Mouse (Mus musculus) intestine, embryonic 16.5 days (tissue): ENCODE results near the gene Cpsf4l. TPM values are rescaled to one million over a fixed set of nuclear protein-coding genes. Genes with fewer than 3 reads are reported as not detected.

Experiments used
- ATAC-seq: fragments of 200-750 bp; cut with Nextera tagmentation; 2 replicates; pipeline ENCODE4 v1.8.0; 2017; ENCODE audit warnings: moderate TSS enrichment, moderate library complexity
- H3K27ac ChIP-seq: fragments of 300-500 bp; sonication (generic); 2 replicates; pipeline ENCODE4 v1.5.1; 2014; ENCODE audit warnings: mild to moderate bottlenecking, low read length
- H3K27me3 ChIP-seq: fragments of 300-500 bp; sonication (generic); replicated peaks from 2 replicates; pipeline ENCODE4 v1.6.1; 2014; ENCODE audit warnings: low read length, control low read depth, mixed read lengths; ENCODE audit not compliant: control insufficient read depth, insufficient read depth
- H3K36me3 ChIP-seq: fragments of 300-500 bp; sonication (generic); 2 replicates; pipeline ENCODE4 v1.6.1; 2014; ENCODE audit warnings: low read length, control low read depth; ENCODE audit not compliant: control insufficient read depth, insufficient read depth
- H3K4me1 ChIP-seq: fragments of 300-500 bp; sonication (generic); 2 replicates; pipeline ENCODE4 v1.6.1; 2014; ENCODE audit warnings: low read length, control low read depth, mixed read lengths; ENCODE audit not compliant: control insufficient read depth, insufficient read depth
- H3K4me2 ChIP-seq: fragments of 300-500 bp; sonication (generic); 2 replicates; pipeline ENCODE4 v1.6.1; 2014; ENCODE audit warnings: low read depth, low read length, control low read depth
- H3K4me3 ChIP-seq: fragments of 300-500 bp; sonication (generic); 2 replicates; pipeline ENCODE4 v1.5.1; 2014; ENCODE audit warnings: mild to moderate bottlenecking, low read length
- H3K9ac ChIP-seq: fragments of 300-500 bp; sonication (generic); 2 replicates; pipeline ENCODE4 v1.6.1; 2014; ENCODE audit warnings: low read depth, low read length
- H3K9me3 ChIP-seq: fragments of 300-500 bp; sonication (generic); 2 replicates; pipeline ENCODE4 v1.6.1; 2016; ENCODE audit warnings: low read length, control low read depth; ENCODE audit not compliant: control insufficient read depth
- WGBS: fragments of 180-500 bp; shearing (Covaris S2); extraction: QIAGEN DNeasy Blood & Tissue Kit; methylation state at CpG from one replicate; pipeline ENCODE4 v1.1.7; 2014; 5-methylcytosine and 5-hydroxymethylcytosine counted together
- polyA plus RNA-seq: library from polyadenylated mRNA; unstranded; fragments of >200 nt; fragmentation: Nextera tagmentation; extraction: Ambion mirVana; gene quantifications from 2 replicates; pipeline ENCODE4 v1.2.1, GENCODE M21; 2015

The Cpsf4l gene
- polyA plus RNA-seq, 1 experiment from 2014 or later = 0.12 TPM

GRCm38 (mm10) chr11:113750571-113751483 is 41.0 kb upstream of the Cpsf4l start:
- Histone ChIP-seq H3K4me3 (peak overlapping the region; percentile 93), H3K36me3 (0 out of 2 replicates have a peak, but pooled peaks cover 2% of the 10 kb centered on the region)
- under 1% methylated on average over 67 of the region's 67 CpGs for WGBS

GRCm38 (mm10) chr11:113749749-113750351 is 40.0 kb upstream of the Cpsf4l start:
- Histone ChIP-seq H3K4me3 (peak overlapping the region; percentile 93), H3K4me2 (peak overlapping the region; percentile 89), H3K9ac (peak overlapping the region; percentile 91), H3K4me1 (peaks cover 38% of the 10 kb centered on the region), H3K9me3 (no peaks in the 10 kb centered on the region), H3K36me3 (0 out of 2 replicates have a peak, but pooled peaks cover 2% of the 10 kb centered on the region), H3K27ac (peak overlapping the region; percentile 93), H3K27me3 (no peaks in the 10 kb centered on the region)
- WGBS = 3% methylated on average over 9 of the region's 9 CpGs
- peak; percentile 64 for ATAC-seq

More at GRCm38 (mm10) chr11:113750571-113751483, 41.0 kb upstream of the Cpsf4l start:
- H3K27ac ChIP-seq = peak overlapping the region; percentile 93
- peak overlapping the region; percentile 91 for H3K9ac ChIP-seq
- no peaks in the 10 kb centered on the region for H3K9me3 ChIP-seq
- H3K4me1 ChIP-seq = peaks cover 36% of the 10 kb centered on the region
- no peaks in the 10 kb centered on the region for H3K27me3 ChIP-seq
- peak; percentile 73 for ATAC-seq
- peak overlapping the region; percentile 89 for H3K4me2 ChIP-seq

- peak overlapping the region; percentile 93 for H3K4me3 ChIP-seq
- peak overlapping the region; percentile 93 for H3K27ac ChIP-seq
- peak overlapping the region; percentile 91 for H3K9ac ChIP-seq
- H3K4me1 ChIP-seq = peaks cover 38% of the 10 kb centered on the region
- H3K9me3 ChIP-seq = no peaks in the 10 kb centered on the region
- 4% methylated on average over 21 of the region's 21 CpGs for WGBS
- 0 out of 2 replicates have a peak, but pooled peaks cover 2% of the 10 kb centered on the region for H3K36me3 ChIP-seq
- peak overlapping the region; percentile 89 for H3K4me2 ChIP-seq
- no peaks in the 10 kb centered on the region for H3K27me3 ChIP-seq
- peak; percentile 16 for ATAC-seq
Observed at GRCm38 (mm10) chr11:113748797-113749521, 39.1 kb upstream of the Cpsf4l start.

GRCm38 (mm10) chr11:113747725-113748380 is 38.0 kb upstream of the Cpsf4l start:
- Histone ChIP-seq H3K4me2 (peak overlapping the region; percentile 89), H3K9me3 (peaks cover 5% of the 10 kb centered on the region; the same call in 1 of the 2 replicates), H3K27ac (peak overlapping the region; percentile 93), H3K27me3 (no peaks in the 10 kb centered on the region), H3K9ac (peak overlapping the region; percentile 91), H3K4me3 (peak overlapping the region; percentile 93), H3K4me1 (peaks cover 38% of the 10 kb centered on the region), H3K36me3 (peaks cover 8% of the 10 kb centered on the region)
- ATAC-seq = no peak
- WGBS = 65% methylated on average over 11 of the region's 11 CpGs

- H3K4me1 ChIP-seq = peaks cover 33% of the 10 kb centered on the region
- WGBS = 45% methylated on average over 16 of the region's 16 CpGs
- H3K9ac ChIP-seq = peak overlapping the region; percentile 31
Observed at GRCm38 (mm10) chr11:113747056-113747455, 37.2 kb upstream of the Cpsf4l start.

GRCm38 (mm10) chr11:113745961-113746360 is 36.1 kb upstream of the Cpsf4l start:
- no peak overlapping the region for H3K27ac ChIP-seq

More at GRCm38 (mm10) chr11:113747056-113747455, 37.2 kb upstream of the Cpsf4l start:
- Histone ChIP-seq H3K9me3 (peaks cover 5% of the 10 kb centered on the region; the same call in 1 of the 2 replicates), H3K27ac (peak overlapping the region; percentile 93), H3K36me3 (peaks cover 12% of the 10 kb centered on the region), H3K4me3 (peak overlapping the region; percentile 93), H3K4me2 (peak overlapping the region; percentile 89), H3K27me3 (no peaks in the 10 kb centered on the region)
- no peak for ATAC-seq

GRCm38 (mm10) chr11:113742998-113743397 is 33.2 kb upstream of the Cpsf4l start:
- H3K27ac ChIP-seq = no peak overlapping the region
- ATAC-seq = no peak
- H3K9me3 ChIP-seq = peaks cover 5% of the 10 kb centered on the region; the same call in 1 of the 2 replicates
- H3K4me1 ChIP-seq = peaks cover 44% of the 10 kb centered on the region
- WGBS = 91% methylated on average over 1 of the region's 1 CpGs
- H3K4me2 ChIP-seq = no peak overlapping the region
- H3K27me3 ChIP-seq = no peaks in the 10 kb centered on the region
- H3K9ac ChIP-seq = no peak overlapping the region
- H3K36me3 ChIP-seq = peaks cover 12% of the 10 kb centered on the region
- no peak overlapping the region for H3K4me3 ChIP-seq

More at GRCm38 (mm10) chr11:113745961-113746360, 36.1 kb upstream of the Cpsf4l start:
- Histone ChIP-seq H3K9me3 (peaks cover 5% of the 10 kb centered on the region; the same call in 1 of the 2 replicates), H3K27me3 (no peaks in the 10 kb centered on the region), H3K4me3 (no peak overlapping the region), H3K4me1 (peaks cover 31% of the 10 kb centered on the region), H3K36me3 (peaks cover 12% of the 10 kb centered on the region), H3K4me2 (no peak overlapping the region), H3K9ac (no peak overlapping the region)
- ATAC-seq = no peak
- 77% methylated on average over 4 of the region's 4 CpGs for WGBS

- no peak for ATAC-seq
- no peak overlapping the region for H3K4me3 ChIP-seq
- 48% methylated on average over 7 of the region's 7 CpGs for WGBS
- peaks cover 46% of the 10 kb centered on the region for H3K4me1 ChIP-seq
- peaks cover 5% of the 10 kb centered on the region; the same call in 1 of the 2 replicates for H3K9me3 ChIP-seq
- H3K27ac ChIP-seq = no peak overlapping the region
- H3K9ac ChIP-seq = no peak overlapping the region
- peaks cover 10% of the 10 kb centered on the region for H3K36me3 ChIP-seq
- no peak overlapping the region for H3K4me2 ChIP-seq
- H3K27me3 ChIP-seq = no peaks in the 10 kb centered on the region
Observed at GRCm38 (mm10) chr11:113740100-113740499, 30.3 kb upstream of the Cpsf4l start.
